Mouse (Mus musculus): Measurements from ENCODE around the gene Fxyd2. TPM values are rescaled to one million over a fixed set of nuclear protein-coding genes. Genes with fewer than 3 reads are reported as not detected.

Fxyd2 gene
- polyA plus RNA-seq, 1 experiment from 2014 or later = 14.3 TPM

DNA sequence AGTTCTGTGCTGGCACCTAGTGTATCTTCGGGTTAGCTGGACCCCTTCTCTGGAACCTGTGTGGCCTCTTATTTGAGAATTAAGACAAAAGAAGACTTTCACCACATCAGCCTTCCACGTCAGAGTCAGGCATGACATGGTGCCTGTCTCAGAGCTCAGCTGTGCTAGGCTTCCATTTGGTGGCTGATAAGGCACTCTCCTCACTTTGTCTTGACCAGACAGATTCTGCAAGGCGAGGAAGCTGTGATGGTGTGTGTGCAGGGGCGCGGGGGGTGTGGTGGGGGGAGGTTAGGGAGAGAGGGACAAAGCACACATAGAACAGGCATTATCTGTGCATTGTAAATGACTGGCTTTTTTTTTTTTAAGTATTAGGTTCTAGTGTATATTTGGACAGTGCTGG lies 29.9 kb downstream of the Fxyd2 start:
- H3K27me3 ChIP-seq (ENCODE audit: control insufficient read depth, insufficient read depth, low read depth, low read length) = peaks cover 4% of the 10 kb centered on the region; the same call in 1 of the 2 replicates
- H3K27ac ChIP-seq (ENCODE audit: low read length) = no peak overlapping the region; the same call in 1 of the 2 replicates
- peaks cover 23% of the 10 kb centered on the region for H3K4me1 ChIP-seq (ENCODE audit: control insufficient read depth, insufficient read depth, low read length)
- H3K4me2 ChIP-seq (ENCODE audit: low read length) = peak overlapping the region; percentile 90; the same call in 1 of the 2 replicates
- H3K9me3 ChIP-seq (replicated peaks; ENCODE audit: control insufficient read depth, low read length, poor library complexity, severe bottlenecking) = no peaks in the 10 kb centered on the region
- H3K36me3 ChIP-seq (ENCODE audit: control insufficient read depth, insufficient read depth, low read length) = no peaks in the 10 kb centered on the region
- H3K9ac ChIP-seq (ENCODE audit: low read depth, low read length) = no peak overlapping the region
- no peak for ATAC-seq
- H3K4me3 ChIP-seq (ENCODE audit: low read depth, low read length) = no peak overlapping the region
- 39% methylated on average over 5 of the region's 5 CpGs for WGBS

DNA sequence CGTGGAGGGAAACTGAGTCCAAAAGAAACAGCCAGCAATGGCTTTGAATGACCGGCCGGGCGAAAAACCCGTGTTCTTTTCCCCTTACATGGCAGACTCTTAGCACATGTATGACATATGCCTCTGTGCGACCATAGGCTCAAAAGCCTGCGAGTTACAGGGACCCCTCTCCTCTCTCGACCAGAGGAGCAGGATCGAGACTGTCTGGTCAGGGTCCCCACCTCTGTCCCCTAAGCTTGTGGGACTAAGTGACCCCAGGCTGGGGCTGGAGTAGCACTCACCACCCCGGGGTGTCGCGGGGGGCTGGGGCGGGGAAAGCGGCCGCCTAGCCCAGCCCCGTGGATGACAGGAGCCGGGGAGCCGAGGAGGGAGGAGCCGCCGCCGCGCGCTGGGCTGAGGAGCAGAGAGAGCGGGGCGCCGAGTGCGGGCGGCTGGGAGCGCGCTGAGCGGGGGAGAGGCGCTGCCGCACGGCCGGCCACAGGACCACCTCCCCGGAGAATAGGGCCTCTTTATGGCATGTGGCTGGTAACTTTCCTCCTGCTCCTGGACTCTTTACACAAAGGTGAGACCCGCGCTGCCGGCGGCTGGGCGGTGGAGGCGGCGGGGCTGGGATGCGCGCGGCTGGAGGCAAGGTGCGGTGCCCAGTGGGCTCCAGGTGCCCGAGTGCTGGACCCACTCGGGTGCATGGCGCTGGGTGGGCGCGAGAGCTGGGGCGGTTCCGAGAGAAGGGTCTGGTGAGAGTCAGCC lies 30.7 kb downstream of the Fxyd2 start:
- peak; percentile 74 for ATAC-seq
- WGBS = 4% methylated on average over 36 of the region's 54 CpGs
- Histone ChIP-seq H3K4me3 (ENCODE audit: low read depth, low read length) (peak overlapping the region; percentile 77), H3K36me3 (ENCODE audit: control insufficient read depth, insufficient read depth, low read length) (no peaks in the 10 kb centered on the region), H3K27ac (ENCODE audit: low read length) (peak overlapping the region; percentile 90), H3K9ac (ENCODE audit: low read depth, low read length) (peak overlapping the region; percentile 87), H3K9me3 (replicated peaks; ENCODE audit: control insufficient read depth, low read length, poor library complexity, severe bottlenecking) (no peaks in the 10 kb centered on the region), H3K4me1 (ENCODE audit: control insufficient read depth, insufficient read depth, low read length) (peaks cover 26% of the 10 kb centered on the region), H3K4me2 (ENCODE audit: low read length) (peak overlapping the region; percentile 90), H3K27me3 (ENCODE audit: control insufficient read depth, insufficient read depth, low read depth, low read length) (peaks cover 4% of the 10 kb centered on the region; the same call in 1 of the 2 replicates)

DNA sequence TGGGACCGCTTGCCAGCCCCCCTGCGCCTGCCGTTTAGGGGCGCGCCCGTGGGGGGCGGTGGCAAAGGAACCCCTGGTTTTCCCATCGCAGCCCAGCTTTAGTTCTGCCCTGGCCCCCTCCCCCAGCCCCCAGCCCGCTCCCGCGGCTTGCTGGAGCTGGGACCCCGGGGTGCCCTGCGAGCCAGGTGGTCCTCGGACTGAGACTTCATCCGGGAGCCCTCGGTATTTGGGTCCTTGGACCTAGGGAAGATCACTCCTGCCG lies 31.2 kb downstream of the Fxyd2 start:
- Histone ChIP-seq H3K27ac (ENCODE audit: low read length) (peak overlapping the region; percentile 90), H3K36me3 (ENCODE audit: control insufficient read depth, insufficient read depth, low read length) (no peaks in the 10 kb centered on the region), H3K4me1 (ENCODE audit: control insufficient read depth, insufficient read depth, low read length) (peaks cover 26% of the 10 kb centered on the region), H3K9me3 (replicated peaks; ENCODE audit: control insufficient read depth, low read length, poor library complexity, severe bottlenecking) (no peaks in the 10 kb centered on the region), H3K4me3 (ENCODE audit: low read depth, low read length) (peak overlapping the region; percentile 77), H3K9ac (ENCODE audit: low read depth, low read length) (peak overlapping the region; percentile 87), H3K27me3 (ENCODE audit: control insufficient read depth, insufficient read depth, low read depth, low read length) (peaks cover 4% of the 10 kb centered on the region; the same call in 1 of the 2 replicates), H3K4me2 (ENCODE audit: low read length) (peak overlapping the region; percentile 90)
- peak; percentile 1; the same call in 1 of the 2 replicates for ATAC-seq
- WGBS = under 1% methylated on average over 15 of the region's 17 CpGs

DNA sequence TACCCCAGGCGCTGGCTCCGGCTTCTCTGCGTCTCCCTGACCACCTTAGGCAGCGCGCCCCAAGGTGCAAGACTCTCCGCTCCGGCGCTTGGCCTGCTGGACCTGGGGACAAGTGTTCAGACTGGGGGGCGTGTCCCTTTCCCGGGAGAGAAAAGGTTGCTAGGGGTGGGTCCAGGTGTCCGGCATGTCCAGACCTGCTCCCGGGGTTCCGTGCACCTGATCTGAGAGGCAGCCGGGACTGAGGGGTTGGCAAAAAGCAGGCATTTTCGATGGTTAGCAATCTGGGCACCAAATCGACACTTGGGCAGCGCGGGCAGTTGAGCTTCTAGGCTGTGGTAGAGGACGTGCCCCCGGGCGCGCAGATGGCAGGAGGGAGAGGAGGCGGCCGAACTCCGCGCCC lies 31.7 kb downstream of the Fxyd2 start:
- 0 out of 2 replicates have a peak, but pooled peaks have one; percentile 6 for ATAC-seq

DNA sequence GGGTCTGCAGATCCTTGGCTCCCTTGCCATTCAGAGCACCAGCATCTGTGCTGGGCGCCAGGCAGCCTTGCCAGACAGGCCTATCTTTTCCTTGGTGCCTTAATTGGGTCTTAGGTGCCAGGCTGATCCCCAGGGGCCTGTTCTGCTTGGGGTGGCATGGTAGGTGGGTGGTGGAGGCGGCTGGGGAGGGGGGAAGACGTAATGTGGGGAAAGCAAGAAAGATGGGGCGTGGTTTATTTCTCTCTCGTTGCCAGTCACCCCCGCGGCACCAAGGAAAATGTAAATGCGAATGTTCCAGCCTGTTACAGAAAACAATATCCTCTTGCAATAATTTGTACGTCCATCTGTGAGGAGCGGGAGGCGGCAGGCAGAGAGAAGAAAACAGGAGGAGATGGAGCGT lies 33.2 kb downstream of the Fxyd2 start:
- Histone ChIP-seq H3K9ac (ENCODE audit: low read depth, low read length) (peak overlapping the region; percentile 87), H3K4me3 (ENCODE audit: low read depth, low read length) (peak overlapping the region; percentile 77), H3K27ac (ENCODE audit: low read length) (peak overlapping the region; percentile 90), H3K4me1 (ENCODE audit: control insufficient read depth, insufficient read depth, low read length) (peaks cover 37% of the 10 kb centered on the region), H3K4me2 (ENCODE audit: low read length) (peak overlapping the region; percentile 90), H3K27me3 (ENCODE audit: control insufficient read depth, insufficient read depth, low read depth, low read length) (peaks cover 4% of the 10 kb centered on the region; the same call in 1 of the 2 replicates), H3K36me3 (ENCODE audit: control insufficient read depth, insufficient read depth, low read length) (no peaks in the 10 kb centered on the region), H3K9me3 (replicated peaks; ENCODE audit: control insufficient read depth, low read length, poor library complexity, severe bottlenecking) (no peaks in the 10 kb centered on the region)
- ATAC-seq = peak; percentile 23; the same call in 1 of the 2 replicates
- 33% methylated on average over 12 of the region's 12 CpGs for WGBS

More for the DNA sequence above, 31.7 kb downstream of the Fxyd2 start:
- Histone ChIP-seq H3K4me3 (ENCODE audit: low read depth, low read length) (peak overlapping the region; percentile 77), H3K9me3 (replicated peaks; ENCODE audit: control insufficient read depth, low read length, poor library complexity, severe bottlenecking) (no peaks in the 10 kb centered on the region), H3K4me2 (ENCODE audit: low read length) (peak overlapping the region; percentile 90), H3K27me3 (ENCODE audit: control insufficient read depth, insufficient read depth, low read depth, low read length) (peaks cover 4% of the 10 kb centered on the region; the same call in 1 of the 2 replicates), H3K9ac (ENCODE audit: low read depth, low read length) (peak overlapping the region; percentile 87), H3K4me1 (ENCODE audit: control insufficient read depth, insufficient read depth, low read length) (peaks cover 28% of the 10 kb centered on the region), H3K36me3 (ENCODE audit: control insufficient read depth, insufficient read depth, low read length) (no peaks in the 10 kb centered on the region), H3K27ac (ENCODE audit: low read length) (peak overlapping the region; percentile 90)
- WGBS = 3% methylated on average over 24 of the region's 26 CpGs

DNA sequence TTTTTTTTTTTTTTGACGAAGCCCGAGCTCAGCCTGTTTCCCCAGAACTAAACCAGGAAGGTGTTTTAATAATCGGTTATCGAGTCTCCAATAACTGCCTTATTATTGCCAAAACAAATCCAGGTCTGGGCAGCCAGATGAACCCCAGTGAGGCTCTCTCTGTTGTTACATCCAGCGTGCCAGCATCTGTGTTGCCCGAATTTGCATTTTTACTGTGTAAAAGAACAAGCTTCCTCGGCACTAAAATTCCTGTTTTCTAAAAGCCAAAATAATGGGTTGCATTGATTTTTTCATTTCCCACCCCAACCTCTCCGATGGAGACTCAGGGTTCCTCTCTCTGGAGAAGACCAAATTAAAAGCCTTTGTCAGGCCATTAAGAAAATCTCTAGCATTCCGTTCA lies 33.6 kb downstream of the Fxyd2 start:
- Histone ChIP-seq H3K36me3 (ENCODE audit: control insufficient read depth, insufficient read depth, low read length) (no peaks in the 10 kb centered on the region), H3K4me1 (ENCODE audit: control insufficient read depth, insufficient read depth, low read length) (peaks cover 37% of the 10 kb centered on the region), H3K4me2 (ENCODE audit: low read length) (peak overlapping the region; percentile 90), H3K9ac (ENCODE audit: low read depth, low read length) (peak overlapping the region; percentile 56), H3K27ac (ENCODE audit: low read length) (peak overlapping the region; percentile 90), H3K4me3 (ENCODE audit: low read depth, low read length) (peak overlapping the region; percentile 77), H3K9me3 (replicated peaks; ENCODE audit: control insufficient read depth, low read length, poor library complexity, severe bottlenecking) (no peaks in the 10 kb centered on the region), H3K27me3 (ENCODE audit: control insufficient read depth, insufficient read depth, low read depth, low read length) (0 out of 2 replicates have a peak, but pooled peaks cover 4% of the 10 kb centered on the region)
- 41% methylated on average over 9 of the region's 9 CpGs for WGBS
- no peak for ATAC-seq

DNA sequence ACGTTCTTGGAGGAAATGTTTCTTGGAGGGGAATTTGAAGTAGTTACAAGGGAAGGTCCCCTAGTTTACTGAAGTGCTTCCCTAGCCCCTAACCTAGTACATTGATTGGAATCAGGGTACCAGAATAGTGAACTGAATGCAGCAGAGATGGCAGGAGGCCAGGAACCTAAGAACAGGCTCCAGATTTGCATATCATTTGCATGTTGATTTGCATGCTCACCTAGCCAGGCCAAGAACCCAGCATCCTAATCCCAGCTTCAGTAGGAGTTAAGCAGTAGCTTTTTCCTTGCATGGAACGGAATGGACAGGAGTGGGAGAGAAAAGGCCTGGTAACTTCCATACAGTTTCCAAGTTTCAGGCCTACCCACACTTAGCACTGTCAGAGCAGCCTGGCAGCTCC lies 34.7 kb downstream of the Fxyd2 start:
- peak overlapping the region; percentile 56; the same call in 1 of the 2 replicates for H3K9ac ChIP-seq (ENCODE audit: low read depth, low read length)
- H3K4me1 ChIP-seq (ENCODE audit: control insufficient read depth, insufficient read depth, low read length) = peaks cover 39% of the 10 kb centered on the region
- H3K27ac ChIP-seq (ENCODE audit: low read length) = peak overlapping the region; percentile 90
- 56% methylated on average over 2 of the region's 2 CpGs for WGBS
- H3K9me3 ChIP-seq (replicated peaks; ENCODE audit: control insufficient read depth, low read length, poor library complexity, severe bottlenecking) = no peaks in the 10 kb centered on the region
- peak overlapping the region; percentile 90 for H3K4me2 ChIP-seq (ENCODE audit: low read length)
- ATAC-seq = no peak
- H3K27me3 ChIP-seq (ENCODE audit: control insufficient read depth, insufficient read depth, low read depth, low read length) = 0 out of 2 replicates have a peak, but pooled peaks cover 3% of the 10 kb centered on the region
- no peak overlapping the region for H3K4me3 ChIP-seq (ENCODE audit: low read depth, low read length)
- H3K36me3 ChIP-seq (ENCODE audit: control insufficient read depth, insufficient read depth, low read length) = no peaks in the 10 kb centered on the region

DNA sequence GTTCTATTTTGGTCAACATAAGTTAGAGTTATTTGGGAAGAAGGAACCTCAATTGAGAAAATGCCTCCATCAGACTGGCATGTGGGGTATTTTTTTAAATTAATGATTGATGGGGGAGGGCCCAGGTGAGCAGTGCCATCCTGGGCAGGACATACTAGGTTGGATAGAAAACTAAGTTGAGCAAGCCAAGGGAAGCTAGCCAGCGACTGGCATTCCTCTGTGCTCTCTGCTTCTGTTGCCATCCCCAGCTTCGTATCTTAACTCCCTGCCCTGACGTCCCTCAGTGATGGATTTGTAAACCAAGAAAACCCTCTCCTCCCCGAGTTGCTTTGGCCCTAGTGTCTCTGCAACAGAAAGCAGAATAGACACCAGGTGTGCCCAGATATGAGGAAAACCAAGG lies 39.6 kb downstream of the Fxyd2 start:
- Histone ChIP-seq H3K27ac (ENCODE audit: low read length) (0 out of 2 replicates have a peak overlapping the region, but pooled peaks have one; percentile 7), H3K4me1 (ENCODE audit: control insufficient read depth, insufficient read depth, low read length) (peaks cover 37% of the 10 kb centered on the region), H3K9me3 (replicated peaks; ENCODE audit: control insufficient read depth, low read length, poor library complexity, severe bottlenecking) (no peaks in the 10 kb centered on the region), H3K9ac (ENCODE audit: low read depth, low read length) (no peak overlapping the region), H3K4me3 (ENCODE audit: low read depth, low read length) (no peak overlapping the region), H3K4me2 (ENCODE audit: low read length) (no peak overlapping the region), H3K27me3 (ENCODE audit: control insufficient read depth, insufficient read depth, low read depth, low read length) (no peaks in the 10 kb centered on the region), H3K36me3 (ENCODE audit: control insufficient read depth, insufficient read depth, low read length) (no peaks in the 10 kb centered on the region)
- ATAC-seq = no peak
- WGBS = 72% methylated on average over 4 of the region's 4 CpGs

DNA sequence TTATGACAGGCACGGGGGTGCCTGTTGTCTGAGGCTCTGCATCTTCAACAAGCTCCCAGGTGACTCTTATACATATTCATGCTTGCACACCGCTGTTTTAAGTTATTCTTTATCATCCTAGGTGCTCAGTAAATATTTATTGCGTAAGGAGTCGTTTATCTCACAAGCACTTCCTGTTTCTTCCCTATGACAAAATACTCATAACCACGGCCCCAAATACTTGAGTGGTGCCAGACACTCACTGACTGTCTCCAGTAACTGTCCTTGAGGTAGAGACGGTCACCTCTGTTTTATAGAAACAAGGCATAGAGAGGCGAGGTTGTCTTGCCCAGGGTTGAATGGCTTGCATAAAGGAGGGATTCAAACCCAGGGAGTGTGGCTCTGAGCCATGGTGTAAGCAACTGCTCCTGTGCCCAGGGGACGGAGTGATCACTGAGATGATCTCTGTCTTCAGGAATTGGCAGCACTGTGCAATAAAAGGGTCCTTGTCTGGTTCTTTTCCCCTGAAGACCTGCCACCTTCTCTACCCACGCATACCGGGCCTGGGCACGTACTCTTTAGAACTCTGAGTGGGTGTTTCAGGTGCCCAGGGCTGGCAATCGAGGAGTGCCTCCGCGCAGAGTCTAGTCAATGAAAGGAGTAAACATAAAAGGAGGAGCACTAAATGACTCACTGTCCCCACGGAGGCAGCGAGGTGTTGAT lies 40.8 kb downstream of the Fxyd2 start:
- Histone ChIP-seq H3K9me3 (replicated peaks; ENCODE audit: control insufficient read depth, low read length, poor library complexity, severe bottlenecking) (no peaks in the 10 kb centered on the region), H3K9ac (ENCODE audit: low read depth, low read length) (no peak overlapping the region), H3K4me3 (ENCODE audit: low read depth, low read length) (no peak overlapping the region), H3K27ac (ENCODE audit: low read length) (peak overlapping the region; percentile 29; the same call in 1 of the 2 replicates), H3K36me3 (ENCODE audit: control insufficient read depth, insufficient read depth, low read length) (no peaks in the 10 kb centered on the region), H3K4me1 (ENCODE audit: control insufficient read depth, insufficient read depth, low read length) (peaks cover 30% of the 10 kb centered on the region), H3K4me2 (ENCODE audit: low read length) (no peak overlapping the region), H3K27me3 (ENCODE audit: control insufficient read depth, insufficient read depth, low read depth, low read length) (no peaks in the 10 kb centered on the region)
- no peak for ATAC-seq
- 75% methylated on average over 16 of the region's 16 CpGs for WGBS

Data from midbrain, embryonic 16.5 days (tissue).